Mouse (Mus musculus): Measurements from ENCODE around the gene Galnt10. TPM values are rescaled to one million over a fixed set of nuclear protein-coding genes. Genes with fewer than 3 reads are reported as not detected.
A peak's percentile ranks its signal among the peaks of the same experiment; 100 is the strongest.

The Galnt10 gene
- polyA plus RNA-seq, 1 experiment, result 19.4 TPM

- no peak overlapping the region for H3K4me3 ChIP-seq (ENCODE audit: extremely low read depth, insufficient read depth, insufficient read length)
- H3K36me3 ChIP-seq (ENCODE audit: control insufficient read depth, insufficient read depth, low read length), result peaks cover 5% of the 10 kb centered on the region
- H3K27ac ChIP-seq (ENCODE audit: insufficient read depth, low read length), result no peak overlapping the region
- no peaks in the 10 kb centered on the region for H3K27me3 ChIP-seq (ENCODE audit: control insufficient read depth, insufficient read depth, low read length)
- peak in 1 of 2 experiments; percentile 15 for DNase-seq (ENCODE audit: low read depth in 1 of 2, low spot score in 2 of 2)
- peaks cover 11% of the 10 kb centered on the region for H3K4me1 ChIP-seq (ENCODE audit: control insufficient read depth, insufficient read depth, insufficient read length)
- TF ChIP-seq CTCF (IDR thresholded peaks at IDR 0.05; ENCODE audit: extremely low read depth, insufficient read depth, insufficient read length, insufficient replicate concordance) (no peak), POLR2A (IDR thresholded peaks at IDR 0.05; ENCODE audit: low read depth, low read length) (no peak)
- WGBS, result 33% methylated on average over 9 of the region's 9 CpGs
Observed at GRCm38 (mm10) chr11:57727303-57727969, 82.2 kb downstream of the Galnt10 start.

- no peak overlapping the region for H3K27ac ChIP-seq (ENCODE audit: insufficient read depth, low read length)
- 88% methylated on average over 10 of the region's 10 CpGs for WGBS
- TF ChIP-seq CTCF (IDR thresholded peaks at IDR 0.05; ENCODE audit: extremely low read depth, insufficient read depth, insufficient read length, insufficient replicate concordance) (no peak), POLR2A (IDR thresholded peaks at IDR 0.05; ENCODE audit: low read depth, low read length) (no peak)
- no peaks in the 10 kb centered on the region for H3K4me1 ChIP-seq (ENCODE audit: control insufficient read depth, insufficient read depth, insufficient read length)
- H3K27me3 ChIP-seq (ENCODE audit: control insufficient read depth, insufficient read depth, low read length), result no peaks in the 10 kb centered on the region
- no peak overlapping the region for H3K4me3 ChIP-seq (ENCODE audit: extremely low read depth, insufficient read depth, insufficient read length)
- no peaks in the 10 kb centered on the region for H3K36me3 ChIP-seq (ENCODE audit: control insufficient read depth, insufficient read depth, low read length)
- no peak for DNase-seq (ENCODE audit: low read depth in 1 of 2, low spot score in 2 of 2)
Observed at GRCm38 (mm10) chr11:57732410-57733281, 87.4 kb downstream of the Galnt10 start.

DNA sequence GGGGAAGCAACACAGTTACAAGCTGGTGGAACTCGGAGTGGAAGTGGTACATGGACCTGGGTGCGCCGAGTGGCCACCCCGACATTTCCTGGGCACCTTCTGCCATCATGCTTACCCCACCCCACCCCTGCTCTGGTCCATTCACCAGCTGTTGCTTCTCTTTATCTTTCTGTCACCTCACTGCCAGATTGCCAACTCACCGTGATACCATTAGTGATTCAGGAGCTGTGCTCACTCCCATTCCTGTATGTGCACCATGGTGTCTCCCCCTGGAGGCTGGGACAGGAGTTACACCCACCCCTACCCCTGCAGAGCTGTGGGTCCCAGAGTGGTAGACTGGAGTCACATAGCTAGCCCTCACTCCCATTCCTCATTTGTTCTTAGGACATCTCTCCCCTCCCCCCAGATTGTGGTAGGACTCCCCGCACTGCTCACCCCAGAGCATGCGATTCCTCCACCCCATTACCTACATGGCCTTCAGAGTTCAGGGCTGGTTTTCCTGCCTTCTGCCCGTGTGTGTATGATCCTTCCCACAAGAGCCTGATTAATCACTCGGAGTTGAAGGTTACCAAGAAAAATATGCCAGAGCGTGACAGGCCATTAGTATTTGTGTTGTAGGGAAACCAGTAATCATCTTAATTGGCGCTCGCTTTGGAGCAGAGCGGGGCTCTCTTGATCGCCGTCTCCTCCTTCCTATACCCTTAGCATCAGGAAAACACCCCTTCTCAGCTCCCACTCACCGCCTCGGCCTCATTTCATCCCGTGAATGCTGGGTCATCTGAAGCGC lies 102.2 kb downstream of the Galnt10 start:
- 95% methylated on average over 19 of the region's 19 CpGs for WGBS

GRCm38 (mm10) chr11:57753538-57754203 lies 108.4 kb downstream of the Galnt10 start:
- Histone ChIP-seq H3K36me3 (ENCODE audit: control insufficient read depth, insufficient read depth, low read length) (no peaks in the 10 kb centered on the region), H3K27me3 (ENCODE audit: control insufficient read depth, insufficient read depth, low read length) (no peaks in the 10 kb centered on the region), H3K27ac (ENCODE audit: insufficient read depth, low read length) (no peak overlapping the region), H3K4me1 (ENCODE audit: control insufficient read depth, insufficient read depth, insufficient read length) (no peaks in the 10 kb centered on the region), H3K4me3 (ENCODE audit: extremely low read depth, insufficient read depth, insufficient read length) (no peak overlapping the region)
- TF ChIP-seq CTCF (IDR thresholded peaks at IDR 0.05; ENCODE audit: extremely low read depth, insufficient read depth, insufficient read length, insufficient replicate concordance) (no peak), POLR2A (IDR thresholded peaks at IDR 0.05; ENCODE audit: low read depth, low read length) (no peak)
- no peak for DNase-seq (ENCODE audit: low read depth in 1 of 2, low spot score in 2 of 2)
- WGBS, result 94% methylated on average over 14 of the region's 14 CpGs

More for the DNA sequence above, 102.2 kb downstream of the Galnt10 start:
- H3K36me3 ChIP-seq (ENCODE audit: control insufficient read depth, insufficient read depth, low read length), result no peaks in the 10 kb centered on the region
- H3K4me3 ChIP-seq (ENCODE audit: extremely low read depth, insufficient read depth, insufficient read length), result no peak overlapping the region
- no peak overlapping the region for H3K27ac ChIP-seq (ENCODE audit: insufficient read depth, low read length)
- DNase-seq (ENCODE audit: low read depth in 1 of 2, low spot score in 2 of 2), result peak in 1 of 2 experiments; percentile 51
- H3K27me3 ChIP-seq (ENCODE audit: control insufficient read depth, insufficient read depth, low read length), result no peaks in the 10 kb centered on the region
- no peak for TF ChIP-seq POLR2A (IDR thresholded peaks at IDR 0.05; ENCODE audit: low read depth, low read length)
- peak; percentile 73; the same call in 1 of the 2 replicates for TF ChIP-seq CTCF (IDR thresholded peaks at IDR 0.05; ENCODE audit: extremely low read depth, insufficient read depth, insufficient read length, insufficient replicate concordance)
- H3K4me1 ChIP-seq (ENCODE audit: control insufficient read depth, insufficient read depth, insufficient read length), result no peaks in the 10 kb centered on the region

DNA sequence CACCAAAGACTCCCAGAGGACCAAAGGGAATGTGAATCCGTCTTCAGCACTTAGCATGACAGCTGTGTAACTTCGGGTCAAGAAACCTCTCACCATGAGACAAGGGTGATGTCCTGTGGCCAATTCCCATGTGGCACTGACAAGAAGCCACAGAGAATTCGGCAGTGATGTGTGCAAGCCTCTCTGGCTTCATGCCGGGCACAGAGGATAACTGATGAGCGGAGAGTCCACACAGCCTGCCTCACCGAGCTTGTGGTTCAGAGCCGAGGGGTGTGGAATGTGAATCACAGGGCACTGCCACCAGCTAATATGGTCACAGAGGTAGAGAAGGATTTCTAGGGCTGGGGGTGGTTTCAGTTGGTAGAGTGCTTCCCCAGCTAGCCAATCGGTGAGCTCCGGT lies 113.4 kb downstream of the Galnt10 start:
- Histone ChIP-seq H3K27ac (ENCODE audit: insufficient read depth, low read length) (no peak overlapping the region), H3K4me1 (ENCODE audit: control insufficient read depth, insufficient read depth, insufficient read length) (no peaks in the 10 kb centered on the region), H3K36me3 (ENCODE audit: control insufficient read depth, insufficient read depth, low read length) (no peaks in the 10 kb centered on the region), H3K4me3 (ENCODE audit: extremely low read depth, insufficient read depth, insufficient read length) (no peak overlapping the region), H3K27me3 (ENCODE audit: control insufficient read depth, insufficient read depth, low read length) (no peaks in the 10 kb centered on the region)
- DNase-seq (ENCODE audit: low read depth in 1 of 2, low spot score in 2 of 2), result no peak
- WGBS, result 57% methylated on average over 9 of the region's 9 CpGs
- TF ChIP-seq POLR2A (IDR thresholded peaks at IDR 0.05; ENCODE audit: low read depth, low read length), result no peak
- no peak for TF ChIP-seq CTCF (IDR thresholded peaks at IDR 0.05; ENCODE audit: extremely low read depth, insufficient read depth, insufficient read length, insufficient replicate concordance)

- peaks cover 5% of the 10 kb centered on the region for H3K36me3 ChIP-seq (ENCODE audit: control insufficient read depth, insufficient read depth, low read length)
- DNase-seq (ENCODE audit: low read depth in 1 of 2, low spot score in 2 of 2), result no peak
- H3K4me3 ChIP-seq (ENCODE audit: extremely low read depth, insufficient read depth, insufficient read length), result no peak overlapping the region
- TF ChIP-seq POLR2A (IDR thresholded peaks at IDR 0.05; ENCODE audit: low read depth, low read length) (no peak), CTCF (IDR thresholded peaks at IDR 0.05; ENCODE audit: extremely low read depth, insufficient read depth, insufficient read length, insufficient replicate concordance) (no peak)
- whole genome bisulfite sequencing, result 32% methylated on average over 14 of the region's 14 CpGs
- no peaks in the 10 kb centered on the region for H3K4me1 ChIP-seq (ENCODE audit: control insufficient read depth, insufficient read depth, insufficient read length)
- no peak overlapping the region for H3K27ac ChIP-seq (ENCODE audit: insufficient read depth, low read length)
- H3K27me3 ChIP-seq (ENCODE audit: control insufficient read depth, insufficient read depth, low read length), result no peaks in the 10 kb centered on the region
Observed at GRCm38 (mm10) chr11:57760509-57761058, 115.3 kb downstream of the Galnt10 start.

Data from spleen, adult 2 months (tissue).